Mouse (Mus musculus): ENCODE data around the gene Fam208a. TPM values are rescaled to one million over a fixed set of nuclear protein-coding genes. Genes with fewer than 3 reads are reported as not detected.

Gene Fam208a
- polyA plus RNA-seq, 1 experiment from 2014 or later = 16.2 TPM

- no peak overlapping the region for H3K27ac ChIP-seq
- no peaks in the 10 kb centered on the region for H3K9me3 ChIP-seq (replicated peaks)
- H3K4me3 ChIP-seq = peak overlapping the region; percentile 71
- no peaks in the 10 kb centered on the region; the same call in 1 of the 2 replicates for H3K36me3 ChIP-seq (ENCODE audit: poor library complexity, severe bottlenecking)
- WGBS = 36% methylated on average over 15 of the region's 15 CpGs
- H3K9ac ChIP-seq = peak overlapping the region; percentile 79
- peaks cover 12% of the 10 kb centered on the region for H3K4me1 ChIP-seq
- peak; percentile 73 for ATAC-seq
- H3K4me2 ChIP-seq = peak overlapping the region; percentile 79
- no peaks in the 10 kb centered on the region for H3K27me3 ChIP-seq
These were observed 80.1 kb downstream of the Fam208a start for GRCm38 (mm10) chr14:27508644-27509301.

- Histone ChIP-seq H3K4me2 (no peak overlapping the region), H3K27ac (no peak overlapping the region), H3K9ac (no peak overlapping the region), H3K27me3 (no peaks in the 10 kb centered on the region), H3K4me1 (no peaks in the 10 kb centered on the region), H3K36me3 (ENCODE audit: poor library complexity, severe bottlenecking) (no peaks in the 10 kb centered on the region), H3K9me3 (replicated peaks) (peaks cover 3% of the 10 kb centered on the region; the same call in 1 of the 2 replicates), H3K4me3 (no peak overlapping the region)
- no peak for ATAC-seq
These were observed 95.9 kb downstream of the Fam208a start for GRCm38 (mm10) chr14:27524541-27524940.

Small RNA genes lying within 50 kb of the gene (microRNA-seq; reads per million reads assigned to microRNA genes)
- not detected for gene Gm23633

Other genes starting within 250 kb of the Fam208a start
- gene Ccdc66, start 79.6 kb downstream of the Fam208a start, polyA plus RNA-seq (2015; fragmentation: Nextera tagmentation; extraction: Ambion mirVana) = 17.3 and 17.7 TPM in 2 replicates
- gene Erc2, start 193.6 kb downstream of the Fam208a start, polyA plus RNA-seq (2015; fragmentation: Nextera tagmentation; extraction: Ambion mirVana) = 45.7 and 49.8 TPM in 2 replicates